In the genomic region with DNA sequence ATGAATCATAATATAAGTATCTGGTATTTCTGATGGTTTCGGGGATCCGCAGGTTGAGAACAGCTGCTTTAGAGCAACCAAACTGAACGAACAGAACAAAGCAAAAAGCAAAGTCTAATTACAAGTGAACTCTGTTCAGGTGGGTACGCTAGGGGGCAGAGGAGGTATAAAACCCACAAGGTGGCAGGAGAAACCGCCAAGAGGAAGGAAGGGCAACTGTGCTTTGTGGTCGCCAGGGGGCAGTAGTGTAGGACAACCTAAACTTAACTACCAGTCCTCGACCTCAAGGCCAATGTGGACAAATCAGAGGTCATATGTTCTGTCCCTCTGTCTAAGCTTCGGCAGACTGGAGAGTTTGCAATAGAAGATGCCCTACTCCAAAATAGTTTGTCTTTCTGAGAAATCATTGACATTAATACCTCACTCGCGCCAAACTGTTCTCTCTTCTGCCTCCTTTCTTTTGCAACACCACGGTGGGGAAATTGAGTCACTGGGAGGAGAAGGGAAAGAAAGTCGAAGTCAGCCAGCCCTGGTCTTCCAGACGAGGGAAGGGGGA, we compare ENCODE assay signal across 8 mouse cellular contexts. TPM values are rescaled to one million over a fixed set of nuclear protein-coding genes. Genes with fewer than 3 reads are reported as not detected.
A peak's percentile ranks its signal among the peaks of the same experiment; 100 is the strongest.
DNase-seq lines count a peak whose midpoint lies in the region; ATAC-seq and TF ChIP-seq lines count a peak whose summit lies in the region.

No protein-coding gene starts in this region.

- no peaks in the 10 kb centered on the region for H3K9me3 ChIP-seq in hindbrain, embryonic 15.5 days
- no peaks in the 10 kb centered on the region for H3K9me3 ChIP-seq in megakaryocyte, embryonic 14.5 days

- H3K27ac ChIP-seq in gastrocnemius, adult 2 months = peak overlapping the region; percentile 92
- peak overlapping the region; percentile 81 for H3K27ac ChIP-seq in hindbrain, embryonic 15.5 days (replicated peaks)
- peak overlapping the region; percentile 56; the same call in 1 of the 2 replicates for H3K27ac ChIP-seq in left cerebral cortex, adult 2 months

- H3K36me3 ChIP-seq in hindbrain, embryonic 15.5 days = no peaks in the 10 kb centered on the region
- H3K36me3 ChIP-seq in megakaryocyte, embryonic 14.5 days (replicated peaks; ENCODE audit: low read length) = no peaks in the 10 kb centered on the region

- peak; percentile 78 for ATAC-seq in activated CD4-positive, CD25-positive, alpha-beta regulatory T cell, adult 4 months
- no peak for ATAC-seq in hindbrain, embryonic 15.5 days (ENCODE audit: low FRiP score, low read depth)

- peak; percentile 93 for TF ChIP-seq CTCF in gastrocnemius, adult 2 months (IDR thresholded peaks at IDR 0.05)
- peak; percentile 93 for TF ChIP-seq CTCF in left cerebral cortex, adult 2 months (IDR thresholded peaks at IDR 0.05)

- DNase-seq in cerebellum, postnatal 25 days = peak; percentile 65 to 80
- DNase-seq in gastrocnemius, adult 2 months = peak; percentile 81
- peak; percentile 34 to 46 for DNase-seq in left cerebral cortex, adult 2 months (ENCODE audit: extremely low spot score in 1 of 2, low spot score in 2 of 2)
- DNase-seq in retina, postnatal 7 days (ENCODE audit: low read depth, low spot score) = peak; percentile 60
- peak; percentile 71 to 80 for DNase-seq in urinary bladder, postnatal 4 days (ENCODE audit: low spot score in 2 of 2)

- intact Hi-C loops in gastrocnemius, adult 2 months (cut with DNase I) = loop anchor here (1.0 to 2.0 kb wide), 3 partner anchors 40 to 96 kb away; no protein-coding TSS in a partner anchor
- intact Hi-C loops in left cerebral cortex, adult 2 months (cut with DNase I) = loop anchor here (1.0 to 5.0 kb wide), 3 partner anchors 40 to 97 kb away; partner anchors contain the start of gene Adcy4

- WGBS in hindbrain, embryonic 15.5 days = 6% methylated on average over 12 of the region's 13 CpGs

- H3K4me3 ChIP-seq in gastrocnemius, adult 2 months = peak overlapping the region; percentile 83
- H3K4me3 ChIP-seq in hindbrain, embryonic 15.5 days = peak overlapping the region; percentile 57
- H3K4me3 ChIP-seq in left cerebral cortex, adult 2 months = peak overlapping the region; percentile 46
- H3K4me3 ChIP-seq in megakaryocyte, embryonic 14.5 days (replicated peaks) = peak overlapping the region; percentile 87

- peak overlapping the region; percentile 66 for H3K9ac ChIP-seq in hindbrain, embryonic 15.5 days

- peaks cover 41% of the 10 kb centered on the region for H3K4me1 ChIP-seq in hindbrain, embryonic 15.5 days (replicated peaks)
- peaks cover 26% of the 10 kb centered on the region for H3K4me1 ChIP-seq in megakaryocyte, embryonic 14.5 days

- H3K4me2 ChIP-seq in hindbrain, embryonic 15.5 days = peak overlapping the region; percentile 91

- peaks cover 18% of the 10 kb centered on the region for H3K27me3 ChIP-seq in hindbrain, embryonic 15.5 days
- peaks cover 51% of the 10 kb centered on the region for H3K27me3 ChIP-seq in megakaryocyte, embryonic 14.5 days (replicated peaks)

RNA-seq across cellular contexts. Expression of gene Nfatc4, which starts 0.4 kb away (rescaled TPM):
- not detected for polyA plus RNA-seq in activated CD4-positive, CD25-positive, alpha-beta regulatory T cell, adult 4 months (2017; shearing (Covaris generic))
- 1 to 10 TPM; 3.4 to 3.8 TPM for total RNA-seq in gastrocnemius, adult 2 months (2021)
- polyA plus RNA-seq in hindbrain, embryonic 15.5 days (2015; fragmentation: Nextera tagmentation; extraction: Ambion mirVana) = 10.3 and 10.9 TPM in 2 replicates
- total RNA-seq in left cerebral cortex, adult 2 months (2021) = 1 to 10 TPM; 1.1 to 2.6 TPM
- 0.08 TPM in 1 of 2 replicates, not detected in the other for polyA plus RNA-seq in megakaryocyte, embryonic 14.5 days (2012; ENCODE audit: insufficient read depth, low replicate concordance)

RNA-seq across cellular contexts. Expression of gene Nynrin, which starts 31.3 kb away (rescaled TPM):
- under 1 TPM in 1 of 2 experiments, not detected in 1; 0.08 TPM for polyA plus RNA-seq in activated CD4-positive, CD25-positive, alpha-beta regulatory T cell, adult 4 months (2017; shearing (Covaris generic))
- total RNA-seq in gastrocnemius, adult 2 months (2021) = 1 to 10 TPM; 1.6 to 2.0 TPM
- polyA plus RNA-seq in hindbrain, embryonic 15.5 days (2015; fragmentation: Nextera tagmentation; extraction: Ambion mirVana) = 11.2 and 11.8 TPM in 2 replicates
- 1 to 10 TPM; 6.4 to 8.4 TPM for total RNA-seq in left cerebral cortex, adult 2 months (2021)
- 0.61 and 1.4 TPM in 2 replicates for polyA plus RNA-seq in megakaryocyte, embryonic 14.5 days (2012; ENCODE audit: insufficient read depth, low replicate concordance)

RNA-seq across cellular contexts. Expression of gene Ripk3, which starts 33.8 kb away (rescaled TPM):
- polyA plus RNA-seq in activated CD4-positive, CD25-positive, alpha-beta regulatory T cell, adult 4 months (2017; shearing (Covaris generic)) = 10 to 100 TPM; 94.3 to 99.3 TPM
- 1 to 10 TPM in 1 of 2 experiments, under 1 TPM in 1; 0.64 to 1.1 TPM for total RNA-seq in gastrocnemius, adult 2 months (2021)
- polyA plus RNA-seq in hindbrain, embryonic 15.5 days (2015; fragmentation: Nextera tagmentation; extraction: Ambion mirVana) = 1.6 and 2.0 TPM in 2 replicates
- 1 to 10 TPM; 1.2 to 1.3 TPM for total RNA-seq in left cerebral cortex, adult 2 months (2021)
- 38.4 and 95.9 TPM in 2 replicates for polyA plus RNA-seq in megakaryocyte, embryonic 14.5 days (2012; ENCODE audit: insufficient read depth, low replicate concordance)

RNA-seq across cellular contexts. Expression of gene Adcy4, which starts 38.6 kb away (rescaled TPM):
- polyA plus RNA-seq in activated CD4-positive, CD25-positive, alpha-beta regulatory T cell, adult 4 months (2017; shearing (Covaris generic)) = under 1 TPM in 1 of 2 experiments, not detected in 1; 0.08 TPM
- 10 to 100 TPM in 1 of 2 experiments, 1 to 10 TPM in 1; 6.8 to 10.1 TPM for total RNA-seq in gastrocnemius, adult 2 months (2021)
- 4.0 and 5.0 TPM in 2 replicates for polyA plus RNA-seq in hindbrain, embryonic 15.5 days (2015; fragmentation: Nextera tagmentation; extraction: Ambion mirVana)
- 1 to 10 TPM; 3.0 to 6.3 TPM for total RNA-seq in left cerebral cortex, adult 2 months (2021)
- not detected in 2 replicates for polyA plus RNA-seq in megakaryocyte, embryonic 14.5 days (2012; ENCODE audit: insufficient read depth, low replicate concordance)

RNA-seq across cellular contexts. Expression of gene Ltb4r1, which starts 56.8 kb away (rescaled TPM):
- 1 to 10 TPM; 2.5 to 5.6 TPM for polyA plus RNA-seq in activated CD4-positive, CD25-positive, alpha-beta regulatory T cell, adult 4 months (2017; shearing (Covaris generic))
- total RNA-seq in gastrocnemius, adult 2 months (2021) = under 1 TPM in 1 of 2 experiments, not detected in 1; 0.18 TPM
- polyA plus RNA-seq in hindbrain, embryonic 15.5 days (2015; fragmentation: Nextera tagmentation; extraction: Ambion mirVana) = 0.91 and 0.93 TPM in 2 replicates
- total RNA-seq in left cerebral cortex, adult 2 months (2021) = under 1 TPM; 0.33 to 0.50 TPM
- polyA plus RNA-seq in megakaryocyte, embryonic 14.5 days (2012; ENCODE audit: insufficient read depth, low replicate concordance) = 24.2 and 36.1 TPM in 2 replicates

Comparison
In these comparisons a context has a peak if more than half of its experiments do, and no peak if none do; other contexts are left out.
1. RNA of gene Ripk3, which starts 33.8 kb away (polyA plus RNA-seq): 94.3 to 99.3 TPM in activated CD4-positive, CD25-positive, alpha-beta regulatory T cell, adult 4 months and 38.4 to 95.9 TPM in megakaryocyte, embryonic 14.5 days; 1.6 to 2.0 TPM in hindbrain, embryonic 15.5 days; every median in the first group is over 10 times any median in the second.
2. Peak in every context shown above with its lines, with median percentiles within 50 percentile points of each other: DNase-seq, H3K27ac ChIP-seq and H3K4me3 ChIP-seq.